Mouse (Mus musculus) ES-E14 (cell line): ENCODE measurements around the gene Lmntd2.

ENCODE experiments used
- CHD2 ChIP-seq: IDR thresholded peaks from 2 replicates; pipeline ENCODE4 v1.6.1; 2014; ENCODE audit warnings: mild to moderate bottlenecking, low read depth, low read length, inconsistent platforms
- HCFC1 ChIP-seq: IDR thresholded peaks from 2 replicates; pipeline ENCODE4 v1.6.1; 2012; ENCODE audit warnings: low read length, inconsistent platforms, borderline replicate concordance; ENCODE audit not compliant: insufficient read depth
- MAFK ChIP-seq: IDR thresholded peaks from 2 replicates; pipeline ENCODE4 v1.6.1; 2014; ENCODE audit warnings: mild to moderate bottlenecking, low read depth, low read length, inconsistent platforms; ENCODE audit not compliant: insufficient read depth
- ZC3H11A ChIP-seq: IDR thresholded peaks from 2 replicates; pipeline ENCODE4 v1.6.1; 2012; ENCODE audit warnings: low read depth, mild to moderate bottlenecking, inconsistent platforms, low read length, borderline replicate concordance
- ZNF384 ChIP-seq: IDR thresholded peaks from 2 replicates; pipeline ENCODE4 v1.6.1; 2012; ENCODE audit warnings: low read depth, low read length, inconsistent platforms

DNA sequence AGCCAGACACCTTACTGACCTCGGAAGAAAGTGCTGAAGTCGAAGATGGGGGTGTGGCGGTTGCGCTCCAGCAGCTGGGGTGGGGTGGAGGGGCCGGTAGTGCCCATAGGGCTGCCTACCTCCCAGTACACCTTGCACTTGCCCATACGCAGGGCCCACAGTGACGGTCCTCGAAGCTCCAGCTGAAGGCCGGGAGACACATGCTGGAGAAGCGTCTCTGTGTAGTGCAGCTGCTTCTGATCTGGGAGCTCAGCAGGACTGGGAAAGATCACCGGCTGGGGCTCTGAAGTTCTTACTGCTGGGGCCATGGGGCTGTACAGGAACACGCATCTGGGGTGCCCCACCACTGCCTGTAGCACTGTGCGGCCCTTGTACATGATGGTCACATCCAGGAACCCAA lies 49.8 kb upstream of the Lmntd2 start:
- TF ChIP-seq MAFK (no peak), CHD2 (no peak), ZC3H11A (no peak), HCFC1 (no peak), ZNF384 (no peak)
